Mouse (Mus musculus) liver, adult 2 months (tissue): ENCODE data around the gene Dnajc25. TPM values are rescaled to one million over a fixed set of nuclear protein-coding genes. Genes with fewer than 3 reads are reported as not detected.

Experiments used
- DNase-seq: peaks from one replicate; pipeline ENCODE4 v3.0.0-alpha.2; 2011; ENCODE audit warnings: low read depth, low spot score; ENCODE audit errors: extremely low read depth
- H3K27ac ChIP-seq: fragments of 200-500 bp; replicated peaks from 2 replicates; pipeline ENCODE4 v1.5.1; 2012; ENCODE audit warnings: low read depth, mild to moderate bottlenecking, control low read depth, inconsistent platforms, low read length; ENCODE audit not compliant: insufficient read depth
- H3K27me3 ChIP-seq: fragments of 200-500 bp; 2 replicates; pipeline ENCODE4 v1.6.1; 2012; ENCODE audit warnings: mild to moderate bottlenecking, moderate library complexity, low read length, inconsistent platforms; ENCODE audit not compliant: control insufficient read depth, insufficient read depth
- H3K36me3 ChIP-seq: fragments of 200-500 bp; 2 replicates; pipeline ENCODE4 v1.6.1; 2012; ENCODE audit warnings: low read length, inconsistent platforms; ENCODE audit not compliant: control insufficient read depth, insufficient read depth
- H3K4me1 ChIP-seq: fragments of 200-500 bp; 2 replicates; pipeline ENCODE4 v1.6.1; 2011; ENCODE audit warnings: low read length; ENCODE audit not compliant: control insufficient read depth, insufficient read depth
- H3K4me3 ChIP-seq: fragments of 200-500 bp; 2 replicates; pipeline ENCODE4 v1.5.1; 2011; ENCODE audit warnings: low read depth, mild to moderate bottlenecking, control low read depth, low read length, moderate library complexity; ENCODE audit not compliant: insufficient read depth
- H3K79me2 ChIP-seq: fragments of 200-500 bp; 2 replicates; pipeline ENCODE4 v1.6.1; 2012; ENCODE audit warnings: inconsistent platforms, mild to moderate bottlenecking, low read length, moderate library complexity; ENCODE audit not compliant: control insufficient read depth, insufficient read depth
- H3K9ac ChIP-seq: fragments of 200-500 bp; 2 replicates; pipeline ENCODE4 v1.6.1; 2012; ENCODE audit warnings: low read depth, mild to moderate bottlenecking, control low read depth, inconsistent platforms, low read length
- CTCF ChIP-seq: fragments of 200-500 bp; IDR thresholded peaks from 2 replicates; pipeline ENCODE4 v1.5.1; 2011; ENCODE audit warnings: low read depth, low read length, control low read depth
- POLR2A ChIP-seq: fragments of 200-500 bp; IDR thresholded peaks from 2 replicates; pipeline ENCODE4 v1.6.1; 2011; ENCODE audit warnings: low read length, control low read depth; ENCODE audit not compliant: insufficient read depth; ENCODE audit errors: extremely low read depth
- WGBS: fragments of 180-500 bp; shearing (Covaris S2); methylation state at CpG from one replicate; pipeline ENCODE4 v1.1.7; 2018; 5-methylcytosine and 5-hydroxymethylcytosine counted together
- polyA plus RNA-seq: library from polyadenylated mRNA; depleted of rRNA; stranded (reverse); fragments of >200 nt; gene quantifications from 2 replicates; pipeline ENCODE4 v1.2.3, GENCODE M21; 2012
- total RNA-seq: library from RNA; depleted of rRNA; stranded (reverse); fragments of >200 nt; gene quantifications from 2 replicates; pipeline ENCODE4 v1.2.3, GENCODE M21; 2014

The Dnajc25 gene
- total and polyA plus RNA-seq, 2 experiments: 7.9 to 10.8 TPM

DNA sequence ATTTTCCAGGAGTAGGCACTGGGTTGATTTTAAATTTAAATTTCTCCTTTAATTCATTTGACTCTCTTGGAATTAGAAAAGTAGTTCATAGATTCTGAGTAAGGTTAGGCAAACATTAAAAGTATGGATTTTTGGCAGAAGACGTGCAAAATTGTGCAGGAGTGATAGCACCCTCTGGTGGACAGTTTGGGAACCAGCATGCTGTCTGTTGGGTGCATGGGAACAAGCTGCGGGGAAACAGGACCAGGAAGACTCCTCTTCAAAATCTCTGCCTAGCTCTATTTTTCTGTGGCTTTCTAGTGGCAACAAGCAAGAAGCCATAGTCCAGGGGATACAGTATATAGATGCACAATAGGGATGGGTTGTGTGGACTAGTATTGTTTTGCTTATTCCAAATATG lies 4.8 kb downstream of the Dnajc25 start:
- peaks cover 8% of the 10 kb centered on the region; the same call in 1 of the 2 replicates for H3K79me2 ChIP-seq
- no peaks in the 10 kb centered on the region for H3K36me3 ChIP-seq
- no peak overlapping the region for H3K4me3 ChIP-seq
- peaks cover 4% of the 10 kb centered on the region for H3K4me1 ChIP-seq
- H3K27ac ChIP-seq: no peak overlapping the region
- TF ChIP-seq CTCF: peak; percentile 81
- TF ChIP-seq POLR2A: no peak
- 0% methylated on average over 2 of the region's 2 CpGs for WGBS
- peak; percentile 72 for DNase-seq
- H3K9ac ChIP-seq: no peak overlapping the region
- no peaks in the 10 kb centered on the region for H3K27me3 ChIP-seq

DNA sequence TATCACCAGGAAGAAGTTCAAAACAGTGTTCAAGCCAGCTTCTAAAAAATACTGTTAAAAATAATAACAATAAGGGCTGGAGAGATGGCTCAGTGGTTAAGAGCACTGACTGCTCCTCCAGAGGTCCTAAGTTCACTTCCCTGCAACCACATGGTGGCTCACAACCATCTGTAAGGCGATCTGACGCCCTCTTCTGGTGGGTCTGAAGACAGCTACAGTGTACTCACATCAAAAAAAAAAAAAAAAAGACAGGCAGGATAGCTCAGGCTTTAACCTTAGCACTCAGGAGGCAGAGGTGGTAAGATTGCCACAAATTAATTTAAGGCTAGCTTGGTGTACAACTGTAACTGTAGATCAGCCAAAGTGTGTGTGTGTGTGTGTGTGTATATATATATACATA lies 5.8 kb downstream of the Dnajc25 start:
- TF ChIP-seq POLR2A: no peak
- peak; percentile 35; the same call in 1 of the 2 replicates for TF ChIP-seq CTCF
- DNase-seq: peak; percentile 72
- H3K36me3 ChIP-seq: no peaks in the 10 kb centered on the region
- H3K27me3 ChIP-seq: no peaks in the 10 kb centered on the region
- no peak overlapping the region for H3K27ac ChIP-seq
- H3K4me1 ChIP-seq: peaks cover 11% of the 10 kb centered on the region
- H3K4me3 ChIP-seq: no peak overlapping the region
- H3K79me2 ChIP-seq: peaks cover 12% of the 10 kb centered on the region; the same call in 1 of the 2 replicates
- WGBS: 4% methylated on average over 2 of the region's 2 CpGs
- no peak overlapping the region for H3K9ac ChIP-seq

DNA sequence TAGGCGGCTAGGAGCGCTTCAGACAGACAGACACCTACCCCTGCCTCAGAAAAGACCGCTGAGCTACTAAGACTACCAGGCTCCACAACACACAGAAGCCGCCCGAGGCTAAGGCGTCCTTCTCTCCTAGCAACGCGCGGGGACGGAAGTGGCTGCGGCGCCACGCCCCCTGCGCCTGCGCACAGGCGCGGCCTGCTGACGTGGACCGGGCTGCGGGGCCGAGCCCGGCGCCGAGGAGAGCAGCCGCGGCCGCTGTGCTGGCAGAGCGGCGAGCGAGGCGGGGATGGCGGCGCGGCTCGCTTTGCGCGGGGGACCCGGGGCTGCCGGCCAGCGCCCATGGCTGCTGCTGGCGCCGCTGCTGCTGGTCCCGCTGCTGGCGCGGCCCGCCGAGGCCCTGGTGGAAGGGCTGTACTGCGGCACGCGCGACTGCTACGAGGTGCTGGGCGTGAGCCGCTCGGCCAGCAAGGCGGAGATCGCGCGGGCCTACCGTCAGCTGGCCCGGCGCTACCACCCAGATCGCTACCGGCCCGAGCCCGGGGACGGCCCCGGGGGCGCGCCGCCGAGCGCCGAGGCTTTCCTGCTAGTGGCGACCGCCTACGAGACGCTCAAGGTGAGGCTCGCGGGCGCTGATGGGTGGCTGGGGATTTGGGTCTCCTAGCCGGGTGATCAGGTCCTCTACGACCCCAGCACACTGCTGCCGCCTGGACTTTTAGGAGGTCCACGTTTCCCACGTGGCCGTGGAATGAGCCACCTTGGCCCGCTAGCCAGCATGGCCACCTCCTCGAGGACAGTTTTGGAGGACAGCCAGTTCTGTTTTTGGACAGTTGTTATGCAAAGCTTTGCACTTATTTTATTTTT lies 8.3 kb downstream of the Dnajc25 start, which contains the start of gene Gm20503:
Gene Gm20503, plus strand, starts transcription at position 263 of the 858 bp plus-strand sequence.
- Histone ChIP-seq H3K27me3 (no peaks in the 10 kb centered on the region), H3K79me2 (peaks cover 21% of the 10 kb centered on the region; the same call in 1 of the 2 replicates), H3K27ac (peak within 1 kb of the TSS; percentile 96), H3K4me1 (peaks cover 23% of the 10 kb centered on the region), H3K36me3 (no peaks in the 10 kb centered on the region), H3K9ac (peak within 1 kb of the TSS; percentile 97), H3K4me3 (peak within 1 kb of the TSS; percentile 62)
- TF ChIP-seq CTCF (no peak), POLR2A (peak; percentile 80)
- DNase-seq: peak; percentile 65
- WGBS: under 1% methylated on average over 84 of the region's 89 CpGs

DNA sequence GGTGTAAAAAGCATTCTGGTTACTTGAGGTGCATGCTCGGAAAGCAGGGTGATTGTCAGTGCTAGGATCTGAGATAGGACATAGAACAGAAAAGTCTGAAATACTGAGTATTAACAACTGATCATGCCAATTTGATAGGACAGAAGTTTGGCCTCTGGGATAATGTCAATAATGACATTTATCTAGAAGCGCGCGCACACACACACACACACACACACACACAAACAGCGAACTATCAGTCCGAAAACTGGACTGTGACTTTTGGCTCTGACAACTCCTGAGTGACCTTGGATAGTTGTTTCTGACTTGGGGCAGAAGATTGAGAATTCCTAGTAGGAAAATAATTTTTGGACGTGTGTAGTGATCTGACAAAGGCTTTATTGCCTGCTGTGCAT lies 8.9 kb downstream of the Dnajc25 start:
- WGBS: 6% methylated on average over 7 of the region's 7 CpGs
- Histone ChIP-seq H3K4me3 (peak overlapping the region; percentile 62), H3K4me1 (peaks cover 26% of the 10 kb centered on the region), H3K9ac (peak overlapping the region; percentile 97), H3K36me3 (no peaks in the 10 kb centered on the region), H3K27me3 (no peaks in the 10 kb centered on the region), H3K79me2 (peaks cover 26% of the 10 kb centered on the region; the same call in 1 of the 2 replicates), H3K27ac (peak overlapping the region; percentile 96)
- peak; percentile 94 for DNase-seq
- TF ChIP-seq CTCF (no peak), POLR2A (no peak)

DNA sequence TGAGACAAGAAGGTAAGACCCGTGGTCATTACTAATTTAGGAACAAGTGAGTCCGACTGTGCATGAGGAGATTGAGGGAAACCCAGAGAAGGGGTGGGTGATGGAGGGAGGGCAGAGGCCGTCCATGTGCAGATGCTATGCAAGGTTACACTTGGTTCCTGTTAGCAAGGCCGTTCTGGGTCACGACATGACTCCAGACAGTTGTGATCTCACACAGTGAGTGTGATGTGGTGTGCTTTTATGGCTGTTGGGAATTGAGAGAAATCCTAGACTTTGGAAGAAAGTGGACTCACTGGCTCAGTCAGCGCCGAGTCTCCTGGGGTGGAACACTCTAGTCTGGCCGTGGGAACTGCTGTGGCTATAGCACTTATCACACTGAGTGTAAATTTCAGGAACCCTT lies 11.3 kb downstream of the Dnajc25 start:
- no peak for DNase-seq
- Histone ChIP-seq H3K79me2 (peaks cover 40% of the 10 kb centered on the region), H3K4me1 (peaks cover 36% of the 10 kb centered on the region), H3K4me3 (no peak overlapping the region), H3K27ac (no peak overlapping the region), H3K9ac (no peak overlapping the region), H3K27me3 (no peaks in the 10 kb centered on the region), H3K36me3 (no peaks in the 10 kb centered on the region)
- WGBS: 40% methylated on average over 8 of the region's 8 CpGs
- TF ChIP-seq POLR2A (no peak), CTCF (no peak)

DNA sequence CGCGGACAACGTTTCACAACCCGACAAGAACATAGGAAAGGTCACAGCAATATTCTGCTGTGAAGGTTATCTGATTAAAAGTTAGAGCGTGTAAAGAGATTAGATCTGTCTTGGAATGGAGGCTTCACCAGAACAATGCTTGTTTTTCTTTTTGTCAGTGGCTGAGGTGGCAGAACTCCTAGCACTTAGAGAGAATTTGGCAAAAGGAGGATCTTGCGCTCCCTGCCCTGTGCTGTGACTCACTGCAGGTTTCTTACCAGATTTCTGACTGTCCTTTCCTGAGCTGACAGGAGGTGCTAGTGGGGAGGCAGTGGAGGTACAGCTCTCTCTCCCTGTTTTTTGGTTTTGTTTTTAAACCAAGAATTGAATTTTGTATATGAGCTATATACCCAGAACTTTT lies 12.2 kb downstream of the Dnajc25 start:
- Histone ChIP-seq H3K4me1 (peaks cover 40% of the 10 kb centered on the region), H3K9ac (no peak overlapping the region; the same call in 1 of the 2 replicates), H3K4me3 (no peak overlapping the region), H3K36me3 (no peaks in the 10 kb centered on the region), H3K79me2 (peaks cover 43% of the 10 kb centered on the region), H3K27ac (no peak overlapping the region), H3K27me3 (no peaks in the 10 kb centered on the region)
- 32% methylated on average over 6 of the region's 6 CpGs for WGBS
- peak; percentile 37 for DNase-seq
- TF ChIP-seq POLR2A (no peak), CTCF (no peak)
